Mouse (Mus musculus) cerebellum, adult 9-10 months (tissue): ENCODE results near the gene Rpl6.
"Not testable (repeated sequence)": the region's sequence is repeated elsewhere in the genome, so short reads cannot be mapped to it uniquely, and the experiment has no call there.

Experiments used
- DNase-seq: peaks from one replicate; pipeline ENCODE4 v3.0.0; 2022

The Rpl6 gene

GRCm38 (mm10) chr5:121198376-121198775 lies 5.9 kb upstream of the Rpl6 start:
- no peak for DNase-seq

- no peak for DNase-seq
Measured at GRCm38 (mm10) chr5:121201739-121202138, 2.5 kb upstream of the Rpl6 start.

- DNase-seq = no peak
Measured at GRCm38 (mm10) chr5:121202467-121202866, 1.8 kb upstream of the Rpl6 start.

- DNase-seq = not testable (repeated sequence)
Measured at GRCm38 (mm10) chr5:121205537-121206130, 1.4 kb downstream of the Rpl6 start.

GRCm38 (mm10) chr5:121206540-121206939 lies 2.3 kb downstream of the Rpl6 start:
- DNase-seq = no peak

GRCm38 (mm10) chr5:121206984-121207383 lies 2.7 kb downstream of the Rpl6 start:
- DNase-seq = no peak

- DNase-seq = no peak
Measured at GRCm38 (mm10) chr5:121209755-121210600, 5.7 kb downstream of the Rpl6 start.

- no peak for DNase-seq
Measured at GRCm38 (mm10) chr5:121210601-121210924, 6.3 kb downstream of the Rpl6 start.

- DNase-seq = no peak
Measured at GRCm38 (mm10) chr5:121212108-121212507, 7.8 kb downstream of the Rpl6 start.

GRCm38 (mm10) chr5:121214707-121215106 lies 10.4 kb downstream of the Rpl6 start:
- DNase-seq = no peak

GRCm38 (mm10) chr5:121215380-121216125 lies 11.3 kb downstream of the Rpl6 start:
- peak; percentile 88 for DNase-seq

- peak; percentile 38 for DNase-seq
Measured at GRCm38 (mm10) chr5:121216126-121216446, 11.8 kb downstream of the Rpl6 start.

- DNase-seq = not testable (repeated sequence)
Measured at GRCm38 (mm10) chr5:121216584-121217312, 12.5 kb downstream of the Rpl6 start.

- DNase-seq = no peak
Measured at GRCm38 (mm10) chr5:121217313-121217634, 13.0 kb downstream of the Rpl6 start.

- DNase-seq = peak; percentile 39
Measured at GRCm38 (mm10) chr5:121219190-121219589, 14.9 kb downstream of the Rpl6 start.

GRCm38 (mm10) chr5:121219980-121220731 lies 15.9 kb downstream of the Rpl6 start, which contains the start of gene Hectd4:
Gene Hectd4 (plus strand): TSS chr5:121220219.
- peak; percentile 96 for DNase-seq

GRCm38 (mm10) chr5:121220732-121221301 lies 16.5 kb downstream of the Rpl6 start:
- DNase-seq = peak; percentile 69

- no peak for DNase-seq
Measured at GRCm38 (mm10) chr5:121221328-121221850, 17.1 kb downstream of the Rpl6 start.

GRCm38 (mm10) chr5:121224020-121224419 lies 19.7 kb downstream of the Rpl6 start:
- not testable (repeated sequence) for DNase-seq

- no peak for DNase-seq
Measured at GRCm38 (mm10) chr5:121224856-121225255, 20.6 kb downstream of the Rpl6 start.

GRCm38 (mm10) chr5:121225854-121226253 lies 21.6 kb downstream of the Rpl6 start:
- DNase-seq = no peak

- no peak for DNase-seq
Measured at GRCm38 (mm10) chr5:121226406-121226805, 22.1 kb downstream of the Rpl6 start.
